Mouse (Mus musculus) MEL (cell line): ENCODE measurements around the gene Tph1. TPM values are rescaled to one million over a fixed set of nuclear protein-coding genes. Genes with fewer than 3 reads are reported as not detected.

ENCODE experiments used
- DNase-seq: peaks from one replicate; pipeline ENCODE4 v3.0.0; 2011; ENCODE audit warnings: low read depth, low spot score
- H3K27ac ChIP-seq: 2 replicates; pipeline ENCODE4 v1.5.1; 2012; ENCODE audit warnings: low read depth, mild to moderate bottlenecking, control low read depth, low read length, moderate library complexity; ENCODE audit not compliant: control insufficient read depth
- H3K27me3 ChIP-seq, 2 experiments: fragments of 150-350 bp in 1 of 2; sonication (generic) in 1 of 2; 2 replicates each; pipeline ENCODE4 v1.6.1; 2012; ENCODE audit warnings: low read length in 2 of 2, mild to moderate bottlenecking in 2 of 2, improper control_type of control experiment in 1 of 2, moderate library complexity in 1 of 2; ENCODE audit not compliant: insufficient read depth in 2 of 2, control insufficient read depth in 1 of 2
- H3K36me3 ChIP-seq, 2 experiments: 2 replicates each; pipeline ENCODE4 v1.6.1; 2012 to 2014; ENCODE audit warnings: low read length in 2 of 2, improper control_type of control experiment in 1 of 2, inconsistent platforms in 1 of 2, mild to moderate bottlenecking in 1 of 2; ENCODE audit not compliant: insufficient read depth in 2 of 2, control insufficient read depth in 1 of 2
- H3K4me1 ChIP-seq, 2 experiments: fragments of 150-350 bp in 1 of 2; sonication (generic) in 1 of 2; 2 replicates each; pipeline ENCODE4 v1.6.1; 2012; ENCODE audit warnings: low read length in 2 of 2, improper control_type of control experiment in 1 of 2, mild to moderate bottlenecking in 1 of 2; ENCODE audit not compliant: insufficient read depth in 2 of 2, control insufficient read depth in 1 of 2
- H3K4me3 ChIP-seq, 2 experiments: fragments of 150-350 bp in 1 of 2; sonication (generic) in 1 of 2; 2 replicates each; pipeline ENCODE4 v1.5.1; 2012; ENCODE audit warnings: low read depth in 2 of 2, low read length in 2 of 2, mild to moderate bottlenecking in 2 of 2, moderate library complexity in 2 of 2, control low read depth in 1 of 2, improper control_type of control experiment in 1 of 2; ENCODE audit not compliant: control insufficient read depth in 1 of 2, insufficient read depth in 1 of 2
- H3K79me2 ChIP-seq: 2 replicates; pipeline ENCODE4 v1.6.1; 2012; ENCODE audit warnings: mild to moderate bottlenecking, low read length, moderate library complexity; ENCODE audit not compliant: control insufficient read depth, poor library complexity, insufficient read depth
- H3K9ac ChIP-seq: 2 replicates; pipeline ENCODE4 v1.6.1; 2012; ENCODE audit warnings: low read depth, mild to moderate bottlenecking, control low read depth, low read length, moderate library complexity; ENCODE audit not compliant: control insufficient read depth, poor library complexity, severe bottlenecking
- H3K9me3 ChIP-seq: fragments of 150-350 bp; sonication (generic); replicated peaks from 2 replicates; pipeline ENCODE4 v1.6.1; 2012; ENCODE audit warnings: mild to moderate bottlenecking, low read length, improper control_type of control experiment, moderate library complexity; ENCODE audit not compliant: insufficient read depth
- CHD1 ChIP-seq: IDR thresholded peaks from 2 replicates; pipeline ENCODE4 v1.6.1; 2012; ENCODE audit warnings: low read depth, mild to moderate bottlenecking, inconsistent platforms, low read length, improper control_type of control experiment
- CHD2 ChIP-seq: IDR thresholded peaks from 2 replicates; pipeline ENCODE4 v1.6.1; 2011; ENCODE audit warnings: low read length, improper control_type of control experiment
- CTCF ChIP-seq, 3 experiments: IDR thresholded peaks in 2 of 3; conservative IDR thresholded peaks in 1 of 3; 2 replicates each; pipeline ENCODE4 v1.5.1; 2011 to 2012; ENCODE audit warnings: low read length in 3 of 3, low read depth in 2 of 3, mild to moderate bottlenecking in 2 of 3, improper control_type of control experiment in 1 of 3, inconsistent platforms in 1 of 3, mixed read lengths in 1 of 3, moderate library complexity in 1 of 3; ENCODE audit not compliant: control insufficient read depth in 1 of 3, insufficient read depth in 1 of 3, poor library complexity in 1 of 3, severe bottlenecking in 1 of 3
- E2F4 ChIP-seq: IDR thresholded peaks from 2 replicates; pipeline ENCODE4 v1.6.1; 2011; ENCODE audit warnings: low read depth, low read length, improper control_type of control experiment, borderline replicate concordance
- ELF1 ChIP-seq: IDR thresholded peaks from 2 replicates; pipeline ENCODE4 v1.6.1; 2014; ENCODE audit warnings: low read depth, mild to moderate bottlenecking, inconsistent platforms, low read length, improper control_type of control experiment, moderate library complexity
- ETS1 ChIP-seq: IDR thresholded peaks from 2 replicates; pipeline ENCODE4 v1.6.1; 2012; ENCODE audit warnings: low read depth, mild to moderate bottlenecking, inconsistent platforms, low read length, improper control_type of control experiment, moderate library complexity
- GABPA ChIP-seq: IDR thresholded peaks from 2 replicates; pipeline ENCODE4 v1.6.1; 2012; ENCODE audit warnings: low read depth, mild to moderate bottlenecking, inconsistent platforms, low read length, improper control_type of control experiment, moderate library complexity
- GATA1 ChIP-seq: IDR thresholded peaks from 2 replicates; pipeline ENCODE4 v1.6.1; 2011; ENCODE audit warnings: low read depth, low read length, improper control_type of control experiment
- HCFC1 ChIP-seq: IDR thresholded peaks from 2 replicates; pipeline ENCODE4 v1.6.1; 2012; ENCODE audit warnings: low read depth, mild to moderate bottlenecking, inconsistent platforms, low read length, improper control_type of control experiment, moderate library complexity
- JUND ChIP-seq: IDR thresholded peaks from 2 replicates; pipeline ENCODE4 v1.6.1; 2011; ENCODE audit warnings: low read depth, mild to moderate bottlenecking, improper control_type of control experiment, low read length
- KAT2A ChIP-seq: conservative IDR thresholded peaks from 2 replicates; pipeline ENCODE4 v1.6.1; 2012; ENCODE audit warnings: low read depth, low read length, improper control_type of control experiment, inconsistent platforms
- MAFK ChIP-seq: IDR thresholded peaks from 2 replicates; pipeline ENCODE4 v1.6.1; 2011; ENCODE audit warnings: low read depth, mild to moderate bottlenecking, low read length, improper control_type of control experiment, borderline replicate concordance
- MAX ChIP-seq: IDR thresholded peaks from 2 replicates; pipeline ENCODE4 v1.6.1; 2011; ENCODE audit warnings: low read length, improper control_type of control experiment
- MAZ ChIP-seq: IDR thresholded peaks from 2 replicates; pipeline ENCODE4 v1.6.1; 2012; ENCODE audit warnings: low read depth, mild to moderate bottlenecking, inconsistent platforms, low read length, improper control_type of control experiment
- MEF2A ChIP-seq: IDR thresholded peaks from 2 replicates; pipeline ENCODE4 v1.6.1; 2014; ENCODE audit warnings: low read depth, mild to moderate bottlenecking, inconsistent platforms, low read length, improper control_type of control experiment; ENCODE audit not compliant: poor library complexity, insufficient replicate concordance, severe bottlenecking; ENCODE audit errors: extremely low read depth
- MXI1 ChIP-seq: IDR thresholded peaks from 2 replicates; pipeline ENCODE4 v1.6.1; 2011; ENCODE audit warnings: mild to moderate bottlenecking, low read depth, low read length, improper control_type of control experiment
- MYB ChIP-seq: IDR thresholded peaks from 2 replicates; pipeline ENCODE4 v1.6.1; 2011; ENCODE audit warnings: mild to moderate bottlenecking, low read depth, low read length, improper control_type of control experiment
- MYC ChIP-seq: IDR thresholded peaks from 2 replicates; pipeline ENCODE4 v1.6.1; 2011; ENCODE audit warnings: low read depth, mild to moderate bottlenecking, low read length, improper control_type of control experiment, moderate library complexity
- NELFE ChIP-seq: IDR thresholded peaks from 2 replicates; pipeline ENCODE4 v1.6.1; 2011; ENCODE audit warnings: low read depth, low read length, improper control_type of control experiment
- NRF1 ChIP-seq: IDR thresholded peaks from 2 replicates; pipeline ENCODE4 v1.6.1; 2014; ENCODE audit warnings: low read depth, mild to moderate bottlenecking, inconsistent platforms, low read length, improper control_type of control experiment, moderate library complexity; ENCODE audit not compliant: poor library complexity, insufficient read depth, severe bottlenecking
- POLR2A ChIP-seq, 2 experiments: IDR thresholded peaks; 2 replicates each; pipeline ENCODE4 v1.6.1; 2011 to 2012; ENCODE audit warnings: low read length in 2 of 2, mild to moderate bottlenecking in 2 of 2, control low read depth in 1 of 2, improper control_type of control experiment in 1 of 2, low read depth in 1 of 2, moderate library complexity in 1 of 2; ENCODE audit not compliant: control insufficient read depth in 1 of 2, insufficient read depth in 1 of 2, poor library complexity in 1 of 2
- POLR2AphosphoS2 ChIP-seq: IDR thresholded peaks from 2 replicates; pipeline ENCODE4 v1.6.1; 2011; ENCODE audit warnings: low read length, improper control_type of control experiment
- POLR2AphosphoS5 ChIP-seq: IDR thresholded peaks from 2 replicates; pipeline ENCODE4 v1.6.1; 2012; ENCODE audit warnings: low read depth, borderline replicate concordance, mild to moderate bottlenecking, inconsistent platforms, low read length, moderate library complexity, mixed read lengths
- RAD21 ChIP-seq: IDR thresholded peaks from 2 replicates; pipeline ENCODE4 v1.6.1; 2011; ENCODE audit warnings: mild to moderate bottlenecking, low read depth, low read length, improper control_type of control experiment
- RCOR1 ChIP-seq: IDR thresholded peaks from 2 replicates; pipeline ENCODE4 v1.6.1; 2012; ENCODE audit warnings: low read depth, mild to moderate bottlenecking, inconsistent platforms, low read length, improper control_type of control experiment
- SIN3A ChIP-seq: IDR thresholded peaks from 2 replicates; pipeline ENCODE4 v1.6.1; 2012; ENCODE audit warnings: low read length, improper control_type of control experiment, inconsistent platforms
- TAL1 ChIP-seq: IDR thresholded peaks from 2 replicates; pipeline ENCODE4 v1.6.1; 2012; ENCODE audit warnings: mild to moderate bottlenecking, inconsistent platforms, low read length, moderate library complexity, mixed read lengths
- TBP ChIP-seq: IDR thresholded peaks from 2 replicates; pipeline ENCODE4 v1.8.0; 2011; ENCODE audit warnings: low read depth, low read length, improper control_type of control experiment
- TCF12 ChIP-seq: IDR thresholded peaks from 2 replicates; pipeline ENCODE4 v1.6.1; 2014; ENCODE audit warnings: low read depth, mild to moderate bottlenecking, inconsistent platforms, low read length, improper control_type of control experiment, moderate library complexity
- UBTF ChIP-seq: IDR thresholded peaks from 2 replicates; pipeline ENCODE4 v1.6.1; 2012; ENCODE audit warnings: low read depth, mild to moderate bottlenecking, inconsistent platforms, low read length, improper control_type of control experiment, moderate library complexity, borderline replicate concordance; ENCODE audit not compliant: insufficient read depth
- USF1 ChIP-seq: IDR thresholded peaks from 2 replicates; pipeline ENCODE4 v1.6.1; 2014; ENCODE audit warnings: low read depth, mild to moderate bottlenecking, inconsistent platforms, low read length, improper control_type of control experiment, moderate library complexity
- USF2 ChIP-seq, 2 experiments: IDR thresholded peaks; 2 replicates each; pipeline ENCODE4 v1.6.1; 2011 to 2012; ENCODE audit warnings: improper control_type of control experiment in 2 of 2, low read length in 2 of 2, borderline replicate concordance in 1 of 2, inconsistent platforms in 1 of 2, low read depth in 1 of 2, mild to moderate bottlenecking in 1 of 2; ENCODE audit not compliant: insufficient read depth in 1 of 2
- ZKSCAN1 ChIP-seq: IDR thresholded peaks from 2 replicates; pipeline ENCODE4 v1.6.1; 2012; ENCODE audit warnings: low read depth, mild to moderate bottlenecking, inconsistent platforms, low read length, improper control_type of control experiment, moderate library complexity
- ZMIZ1 ChIP-seq: IDR thresholded peaks from 2 replicates; pipeline ENCODE4 v1.6.1; 2012; ENCODE audit warnings: low read depth, mild to moderate bottlenecking, inconsistent platforms, low read length, improper control_type of control experiment, moderate library complexity
- ZNF384 ChIP-seq: IDR thresholded peaks from 2 replicates; pipeline ENCODE4 v1.6.1; 2012; ENCODE audit warnings: low read depth, mild to moderate bottlenecking, inconsistent platforms, low read length, improper control_type of control experiment
- polyA plus RNA-seq, 2 experiments: library from polyadenylated mRNA; stranded (reverse) in 1 of 2; unstranded in 1 of 2; fragments of >175 nt in 1 of 2; fragments of >200 nt in 1 of 2; gene quantifications; 2 replicates each; pipeline versions ENCODE4 v1.2.1 to v1.2.4; 2012; ENCODE audit warnings: low replicate concordance in 2 of 2, low read depth in 1 of 2; ENCODE audit not compliant: insufficient read length in 2 of 2, insufficient read depth in 1 of 2, missing spikeins in 1 of 2
- total RNA-seq: library from RNA; depleted of rRNA; stranded (reverse); fragments of 300-350 nt; gene quantifications from 2 replicates; pipeline ENCODE4 v1.2.3, GENCODE M21; 2012

Gene Tph1
- total and polyA plus RNA-seq, 3 experiments, result 0.03 TPM; not detected in 2

DNA sequence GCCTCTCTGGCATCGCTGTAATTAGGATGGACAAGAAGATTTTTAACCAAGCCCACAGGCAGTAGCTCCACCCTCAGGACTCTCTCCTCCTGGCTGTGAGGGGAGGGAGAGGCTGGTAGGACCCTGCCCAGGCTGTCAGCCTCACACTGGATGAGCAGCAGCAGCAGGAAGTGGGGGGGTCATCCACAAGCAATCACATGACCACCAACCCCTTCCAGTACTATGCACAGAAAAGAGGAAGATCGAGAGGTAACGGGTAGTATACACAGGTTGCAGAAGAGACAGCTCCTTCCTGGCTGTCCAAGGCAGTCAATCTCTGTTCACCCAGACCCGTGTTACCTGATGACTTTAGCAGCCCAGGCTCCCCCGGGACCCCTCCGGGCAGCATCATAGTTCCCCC is 39.9 kb upstream of the Tph1 start (continued):
- no peak for TF ChIP-seq MYB

DNA sequence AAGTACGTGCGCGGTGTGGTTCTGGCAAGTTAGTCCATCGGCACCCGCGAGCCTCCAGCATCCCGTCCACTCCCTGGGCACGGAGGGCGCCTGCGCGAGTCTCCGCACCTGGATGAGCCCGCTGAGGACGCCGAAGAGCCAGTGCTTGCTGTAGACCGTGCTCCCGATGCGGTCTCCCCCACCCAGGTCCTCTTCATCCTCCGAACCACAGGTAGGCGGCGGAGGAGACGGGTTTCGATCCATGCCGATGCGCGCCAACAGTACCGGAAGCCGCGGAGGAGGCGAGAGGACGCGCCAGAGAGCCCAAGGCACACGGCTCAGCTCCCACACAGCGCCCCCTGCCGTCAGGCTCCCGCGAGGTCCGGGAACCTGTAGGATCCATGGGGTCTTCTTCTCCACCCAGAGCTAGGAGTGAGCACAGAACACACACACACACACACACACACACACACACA is 38.1 kb upstream of the Tph1 start, which contains the start of gene Saal1:
Gene Saal1, minus strand, starts transcription at position 291 of the 455 bp plus-strand sequence.
- Histone ChIP-seq H3K4me1 (peaks cover 7 to 33% of the 10 kb centered on the region in 2 experiments; a peak in 3 of 4 replicates), H3K36me3 (peaks cover 3 to 18% of the 10 kb centered on the region in 2 experiments; a peak in 3 of 4 replicates)
- DNase-seq, result peak; percentile 95
- peak; percentile 78 for TF ChIP-seq MXI1
- TF ChIP-seq TCF12, result peak; percentile 53; the same call in 1 of the 2 replicates
- TF ChIP-seq CHD2, result no peak
- TF ChIP-seq POLR2AphosphoS5, result no peak
- TF ChIP-seq E2F4, result peak; percentile 83; the same call in 1 of the 2 replicates
- peak; percentile 85 for TF ChIP-seq SIN3A
- peak; percentile 68 to 99 (median 86) for TF ChIP-seq CTCF (IDR thresholded peaks at IDR 0.05 in 2 of 3, conservative IDR thresholded peaks at IDR 0.05 in 1 of 3; ENCODE audit: control insufficient read depth in 1 of 3, insufficient read depth in 1 of 3, low read depth in 2 of 3, low read length in 3 of 3, poor library complexity in 1 of 3, severe bottlenecking in 1 of 3)
- peak; percentile 27; the same call in 1 of the 2 replicates for TF ChIP-seq GABPA
- TF ChIP-seq MAX, result peak; percentile 70
- peak; percentile 87 for TF ChIP-seq HCFC1
- no peak for TF ChIP-seq TAL1
- TF ChIP-seq MYC, result peak; percentile 77; the same call in 1 of the 2 replicates
- TF ChIP-seq USF2 (IDR thresholded peaks at IDR 0.05; ENCODE audit: borderline replicate concordance in 1 of 2, insufficient read depth in 1 of 2, low read depth in 1 of 2, low read length in 2 of 2), result no peak
- no peak for TF ChIP-seq UBTF
- no peak for TF ChIP-seq JUND
- TF ChIP-seq ZKSCAN1, result no peak
- no peak for TF ChIP-seq MAFK
- peak; percentile 50; the same call in 1 of the 2 replicates for TF ChIP-seq TBP
- TF ChIP-seq MAZ, result peak; percentile 55; the same call in 1 of the 2 replicates
- TF ChIP-seq ELF1, result peak; percentile 78
- TF ChIP-seq MEF2A, result no peak
- TF ChIP-seq RAD21, result no peak
- peak; percentile 84 for TF ChIP-seq NELFE
- no peak for TF ChIP-seq ETS1
- peak; percentile 76; the same call in 1 of the 2 replicates for TF ChIP-seq POLR2AphosphoS2
- TF ChIP-seq NRF1, result peak; percentile 71
- no peak for TF ChIP-seq MYB
- TF ChIP-seq POLR2A (IDR thresholded peaks at IDR 0.05; ENCODE audit: control insufficient read depth in 1 of 2, insufficient read depth in 1 of 2, low read depth in 1 of 2, low read length in 2 of 2, poor library complexity in 1 of 2), result peak; percentile 68 to 91; a peak in 3 of 4 replicates
- no peak; the same call in 1 of the 2 replicates for TF ChIP-seq KAT2A
- no peak for TF ChIP-seq ZNF384
- TF ChIP-seq GATA1, result no peak
- TF ChIP-seq RCOR1, result no peak
- TF ChIP-seq ZMIZ1, result no peak
- no peak for TF ChIP-seq CHD1
- no peak for TF ChIP-seq USF1

More for the DNA sequence above, 38.1 kb upstream of the Tph1 start, which contains the start of gene Saal1:
- Histone ChIP-seq H3K27me3 (no peaks in the 10 kb centered on the region), H3K9ac (peak within 1 kb of the TSS; percentile 89), H3K9me3 (no peaks in the 10 kb centered on the region), H3K4me3 (peak within 1 kb of the TSS; percentile 82 to 86), H3K79me2 (peaks cover 10% of the 10 kb centered on the region), H3K27ac (peak within 1 kb of the TSS; percentile 53)
